Mouse (Mus musculus) heart, postnatal 0 days (tissue): ENCODE results near the gene Dusp23. TPM values are rescaled to one million over a fixed set of nuclear protein-coding genes. Genes with fewer than 3 reads are reported as not detected.
A peak's percentile ranks its signal among the peaks of the same experiment; 100 is the strongest.

ENCODE experiments used
- ATAC-seq: fragments of 200-750 bp; cut with Nextera tagmentation; 2 replicates; pipeline ENCODE4 v1.8.0; 2017; ENCODE audit warnings: low read depth, moderate number of reproducible peaks, moderate library complexity; ENCODE audit not compliant: insufficient read depth
- DNase-seq: peaks from one replicate; pipeline ENCODE4 v3.0.0-alpha.2; 2016; ENCODE audit warnings: low spot score
- H3K27ac ChIP-seq: fragments of 300-500 bp; sonication (generic); 2 replicates; pipeline ENCODE4 v1.5.1; 2014; ENCODE audit warnings: low read depth, mild to moderate bottlenecking
- H3K27me3 ChIP-seq: fragments of 300-500 bp; sonication (generic); 2 replicates; pipeline ENCODE4 v1.6.1; 2014; ENCODE audit warnings: low read length, mixed read lengths; ENCODE audit not compliant: control insufficient read depth, insufficient read depth
- H3K36me3 ChIP-seq: fragments of 300-500 bp; sonication (generic); replicated peaks from 2 replicates; pipeline ENCODE4 v1.6.1; 2014; ENCODE audit warnings: low read length, mixed read lengths; ENCODE audit not compliant: control insufficient read depth, insufficient read depth
- H3K4me1 ChIP-seq: fragments of 300-500 bp; sonication (generic); 2 replicates; pipeline ENCODE4 v1.6.1; 2014; ENCODE audit warnings: antibody characterized with exemption; ENCODE audit not compliant: control insufficient read depth, insufficient read depth
- H3K4me2 ChIP-seq: fragments of 300-500 bp; sonication (generic); 2 replicates; pipeline ENCODE4 v1.6.1; 2014; ENCODE audit warnings: low read depth, mild to moderate bottlenecking, low read length, moderate library complexity
- H3K4me3 ChIP-seq: fragments of 300-500 bp; sonication (generic); 2 replicates; pipeline ENCODE4 v1.5.1; 2014; ENCODE audit warnings: low read depth, low read length
- H3K9ac ChIP-seq: fragments of 300-500 bp; sonication (generic); replicated peaks from 2 replicates; pipeline ENCODE4 v1.6.1; 2014; ENCODE audit warnings: low read depth, low read length, mixed read lengths
- H3K9me3 ChIP-seq: fragments of 300-500 bp; sonication (generic); replicated peaks from 2 replicates; pipeline ENCODE4 v1.6.1; 2016; ENCODE audit warnings: low read length; ENCODE audit not compliant: control insufficient read depth
- CTCF ChIP-seq: IDR thresholded peaks from 2 replicates; pipeline ENCODE4 v1.5.1; 2016; ENCODE audit warnings: antibody characterized with exemption, control low read depth, low read depth
- EP300 ChIP-seq: IDR thresholded peaks from 2 replicates; pipeline ENCODE4 v1.6.1; 2016; ENCODE audit warnings: antibody characterized with exemption, low read depth
- WGBS: fragments of 180-500 bp; shearing (Covaris S2); extraction: QIAGEN DNeasy Blood & Tissue Kit; methylation state at CpG from one replicate; pipeline ENCODE4 v1.1.7; 2014; 5-methylcytosine and 5-hydroxymethylcytosine counted together
- polyA plus RNA-seq: library from polyadenylated mRNA; unstranded; fragments of >200 nt; fragmentation: Nextera tagmentation; extraction: Ambion mirVana; gene quantifications from 2 replicates; pipeline ENCODE4 v1.2.1, GENCODE M21; 2015
- total RNA-seq: library from RNA; depleted of rRNA; stranded (reverse); fragments of >200 nt; gene quantifications from 2 replicates; pipeline ENCODE4 v1.2.3, GENCODE M21; 2014; ENCODE audit warnings: low replicate concordance; rRNA removed

Dusp23 gene
- total RNA-seq (2.6 and 7.3 TPM in 2 replicates), polyA plus RNA-seq (12.3 and 12.6 TPM in 2 replicates)

GRCm38 (mm10) chr1:172632451-172633326, at the start of gene Dusp23:
Dusp23 (minus strand) TSS chr1:172632962.
- Histone ChIP-seq H3K4me3 (peak within 1 kb of the TSS; percentile 70), H3K9me3 (no peaks in the 10 kb centered on the region)

GRCm38 (mm10) chr1:172680742-172681141, 48.0 kb upstream of the Dusp23 start:
- H3K9ac ChIP-seq: no peak overlapping the region
- TF ChIP-seq CTCF (no peak), EP300 (no peak)
- 83% methylated on average over 4 of the region's 4 CpGs for WGBS
- ATAC-seq (no peak), DNase-seq (no peak)
- no peak overlapping the region for H3K4me2 ChIP-seq
- no peaks in the 10 kb centered on the region for H3K36me3 ChIP-seq
- no peaks in the 10 kb centered on the region for H3K27me3 ChIP-seq
- H3K9me3 ChIP-seq: no peaks in the 10 kb centered on the region
- no peak overlapping the region for H3K27ac ChIP-seq
- H3K4me1 ChIP-seq: no peaks in the 10 kb centered on the region
- H3K4me3 ChIP-seq: no peak overlapping the region

More at GRCm38 (mm10) chr1:172632451-172633326, at the start of gene Dusp23:
- peak within 1 kb of the TSS; percentile 75 for H3K9ac ChIP-seq
- H3K27ac ChIP-seq: peak within 1 kb of the TSS; percentile 94
- TF ChIP-seq CTCF: peak; percentile 91
- TF ChIP-seq EP300: peak; percentile 61; the same call in 1 of the 2 replicates
- H3K27me3 ChIP-seq: no peaks in the 10 kb centered on the region
- ATAC-seq: peak; percentile 99
- peak; percentile 97 for DNase-seq
- WGBS: under 1% methylated on average over 53 of the region's 53 CpGs
- H3K4me2 ChIP-seq: peak within 1 kb of the TSS; percentile 90
- H3K36me3 ChIP-seq: no peaks in the 10 kb centered on the region
- no peaks in the 10 kb centered on the region for H3K4me1 ChIP-seq

GRCm38 (mm10) chr1:172670716-172671115, 38.0 kb upstream of the Dusp23 start:
- TF ChIP-seq EP300 (no peak), CTCF (no peak)
- Histone ChIP-seq H3K4me3 (no peak overlapping the region), H3K9ac (no peak overlapping the region), H3K4me2 (no peak overlapping the region), H3K36me3 (no peaks in the 10 kb centered on the region), H3K9me3 (no peaks in the 10 kb centered on the region), H3K27ac (no peak overlapping the region), H3K27me3 (no peaks in the 10 kb centered on the region), H3K4me1 (no peaks in the 10 kb centered on the region)
- DNase-seq (no peak), ATAC-seq (no peak)
- 72% methylated on average over 1 of the region's 1 CpGs for WGBS

- H3K4me2 ChIP-seq: no peak overlapping the region
- H3K27me3 ChIP-seq: no peaks in the 10 kb centered on the region
- no peak overlapping the region for H3K27ac ChIP-seq
- no peaks in the 10 kb centered on the region for H3K4me1 ChIP-seq
- H3K36me3 ChIP-seq: no peaks in the 10 kb centered on the region
- DNase-seq: no peak
- ATAC-seq: no peak
- WGBS: 75% methylated on average over 6 of the region's 6 CpGs
- H3K9ac ChIP-seq: no peak overlapping the region
- H3K4me3 ChIP-seq: no peak overlapping the region
- H3K9me3 ChIP-seq: no peaks in the 10 kb centered on the region
- TF ChIP-seq EP300 (no peak), CTCF (no peak)
Measured at GRCm38 (mm10) chr1:172667597-172667996, 34.8 kb upstream of the Dusp23 start.

GRCm38 (mm10) chr1:172665457-172665856, 32.7 kb upstream of the Dusp23 start:
- no peak for ATAC-seq

More at GRCm38 (mm10) chr1:172665457-172665856, 32.7 kb upstream of the Dusp23 start:
- H3K36me3 ChIP-seq: no peaks in the 10 kb centered on the region
- no peak for DNase-seq
- H3K4me2 ChIP-seq: no peak overlapping the region
- no peaks in the 10 kb centered on the region for H3K4me1 ChIP-seq
- no peak overlapping the region for H3K9ac ChIP-seq
- 70% methylated on average over 2 of the region's 2 CpGs for WGBS
- H3K27ac ChIP-seq: no peak overlapping the region
- no peak for TF ChIP-seq CTCF
- TF ChIP-seq EP300: no peak
- no peaks in the 10 kb centered on the region for H3K9me3 ChIP-seq
- no peak overlapping the region for H3K4me3 ChIP-seq
- no peaks in the 10 kb centered on the region for H3K27me3 ChIP-seq
